Mouse (Mus musculus) G1E (cell line): ENCODE data around the gene Psd4. TPM values are rescaled to one million over a fixed set of nuclear protein-coding genes. Genes with fewer than 3 reads are reported as not detected.

Experiments used
- ATAC-seq: 2 replicates; pipeline ENCODE4 v1.8.0; 2016; ENCODE audit warnings: mild to moderate bottlenecking; ENCODE audit not compliant: insufficient number of reproducible peaks, poor library complexity, low FRiP score, severe bottlenecking; ENCODE audit errors: extremely low read depth
- DNase-seq: peaks from one replicate; pipeline ENCODE4 v3.0.0; 2012; ENCODE audit warnings: low spot score
- H3K27me3 ChIP-seq: 2 replicates; pipeline ENCODE4 v1.6.1; 2012; ENCODE audit warnings: mild to moderate bottlenecking, low read length, inconsistent platforms; ENCODE audit not compliant: insufficient read depth
- H3K36me3 ChIP-seq: replicated peaks from 2 replicates; pipeline ENCODE3; 2012; ENCODE audit warnings: mild to moderate bottlenecking, inconsistent platforms
- H3K4me1 ChIP-seq: 2 replicates; pipeline ENCODE4 v1.6.1; 2012; ENCODE audit warnings: low read depth, low read length, inconsistent platforms, mixed read lengths; ENCODE audit not compliant: insufficient read depth
- H3K4me3 ChIP-seq: 2 replicates; pipeline ENCODE4 v1.5.1; 2012; ENCODE audit warnings: low read depth, mild to moderate bottlenecking, inconsistent platforms, low read length, moderate library complexity, mixed read lengths
- H3K9me3 ChIP-seq: replicated peaks from 2 replicates; pipeline ENCODE4 v1.6.1; 2012; ENCODE audit warnings: inconsistent platforms
- CTCF ChIP-seq: IDR thresholded peaks from 2 replicates; pipeline ENCODE4 v1.5.1; 2012; ENCODE audit warnings: low read depth, low read length, inconsistent platforms, mixed read lengths
- GATA1 ChIP-seq: IDR thresholded peaks from 2 replicates; pipeline ENCODE4 v1.6.1; 2012; ENCODE audit warnings: borderline replicate concordance, low read length, inconsistent platforms, mixed read lengths
- GATA2 ChIP-seq: IDR thresholded peaks from 2 replicates; pipeline ENCODE4 v1.6.1; 2012; ENCODE audit warnings: low read depth, low read length, inconsistent platforms, borderline replicate concordance
- POLR2AphosphoS5 ChIP-seq: IDR thresholded peaks from 2 replicates; pipeline ENCODE4 v1.6.1; 2012; ENCODE audit warnings: low read depth, low read length, inconsistent platforms; ENCODE audit not compliant: insufficient replicate concordance
- TAL1 ChIP-seq: conservative IDR thresholded peaks from 2 replicates; pipeline ENCODE4 v1.6.1; 2012; ENCODE audit warnings: low read depth, low read length, inconsistent platforms, mixed read lengths
- polyA plus RNA-seq: library from polyadenylated mRNA; stranded (reverse); fragments of >175 nt; gene quantifications from 2 replicates; pipeline ENCODE4 v1.2.3, GENCODE M21; 2012
- total RNA-seq, 2 experiments: library from RNA; stranded (forward) in 1 of 2; stranded (reverse) in 1 of 2; fragments of 200-1000 nt in 1 of 2; fragments of >200 nt in 1 of 2; fragmentation: Nextera tagmentation in 1 of 2; gene quantifications; 2 replicates each; pipeline ENCODE4 v1.2.3; 2014 to 2017

Psd4 gene
- total and polyA plus RNA-seq, 3 experiments, result 0.11 to 0.38 (median 0.11) TPM

DNA sequence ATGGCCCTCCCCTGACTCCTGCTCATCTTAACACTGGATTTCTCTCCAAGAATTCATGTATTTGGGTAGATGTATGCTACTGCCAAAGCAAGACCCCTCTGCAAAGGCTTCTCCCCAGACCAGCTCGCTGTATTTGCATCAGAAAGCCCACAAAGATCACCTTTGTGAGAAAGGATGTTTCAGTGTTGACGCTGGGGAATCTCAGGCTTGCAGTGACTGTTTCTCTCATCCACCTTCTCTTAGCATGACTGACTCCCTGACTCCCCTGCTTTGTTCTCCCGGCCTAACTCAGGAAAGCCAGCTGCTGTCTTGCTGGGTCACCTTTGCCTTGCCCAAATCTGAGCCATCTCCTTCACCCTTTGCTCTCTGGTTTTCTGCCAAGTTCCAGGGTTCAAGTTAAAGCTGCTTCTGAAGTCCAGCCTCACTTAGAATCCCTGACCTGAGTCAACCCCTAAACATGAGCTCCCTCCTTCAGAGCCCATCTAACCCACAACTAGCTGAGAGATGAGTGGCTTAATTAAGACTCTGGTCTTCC is 75.9 kb downstream of the Psd4 start:
- TF ChIP-seq CTCF (no peak), GATA2 (no peak), POLR2AphosphoS5 (no peak), TAL1 (no peak), GATA1 (no peak)
- ATAC-seq (no peak), DNase-seq (no peak)
- H3K9me3 ChIP-seq, result no peaks in the 10 kb centered on the region
- no peaks in the 10 kb centered on the region for H3K4me1 ChIP-seq
- H3K4me3 ChIP-seq, result no peak overlapping the region
- no peaks in the 10 kb centered on the region for H3K36me3 ChIP-seq
- peaks cover 11% of the 10 kb centered on the region for H3K27me3 ChIP-seq

DNA sequence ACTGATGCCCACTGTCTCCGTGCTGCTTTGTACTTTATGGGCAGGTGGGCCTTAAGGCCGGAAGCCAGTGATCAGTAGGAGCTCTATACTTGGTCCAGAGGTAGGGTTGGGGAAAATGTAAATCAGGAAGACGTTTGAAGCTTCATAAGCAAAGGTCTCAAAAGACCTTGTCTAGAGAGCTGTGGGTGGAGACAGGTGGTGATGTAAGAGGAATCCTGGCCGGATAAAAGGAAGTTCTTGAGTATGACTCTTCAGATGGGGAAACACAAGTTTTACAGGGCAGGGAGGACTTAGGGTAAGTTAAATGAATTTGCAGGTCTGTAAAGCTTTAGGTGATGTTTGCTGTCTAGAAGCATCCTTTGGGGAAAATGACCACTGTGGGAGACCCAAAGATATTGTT is 81.7 kb downstream of the Psd4 start:
- no peaks in the 10 kb centered on the region for H3K36me3 ChIP-seq
- H3K4me3 ChIP-seq, result no peak overlapping the region
- peaks cover 6% of the 10 kb centered on the region; the same call in 1 of the 2 replicates for H3K27me3 ChIP-seq
- TF ChIP-seq GATA2 (no peak), TAL1 (no peak), CTCF (no peak), GATA1 (no peak), POLR2AphosphoS5 (no peak)
- ATAC-seq, result no peak
- no peaks in the 10 kb centered on the region for H3K9me3 ChIP-seq
- H3K4me1 ChIP-seq, result no peaks in the 10 kb centered on the region
- DNase-seq, result no peak

DNA sequence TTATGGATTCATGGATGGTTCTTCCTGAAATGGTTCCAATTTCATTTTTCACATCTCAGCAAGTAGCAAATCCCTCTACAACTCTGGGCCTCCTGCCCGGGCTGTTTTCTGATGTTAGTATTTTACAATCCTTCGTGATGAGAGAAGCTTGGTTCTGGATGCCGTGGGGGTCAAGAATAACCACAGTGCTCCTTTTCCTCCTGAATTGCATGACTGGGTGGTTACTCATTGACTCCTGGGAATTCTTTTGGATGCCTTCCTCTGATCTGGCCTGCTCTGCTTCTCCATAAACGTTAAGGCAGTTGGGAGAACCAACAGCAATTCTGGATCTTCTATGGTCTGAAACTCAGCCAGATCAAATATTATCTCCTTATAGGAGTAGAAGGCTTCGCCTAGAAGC is 85.8 kb downstream of the Psd4 start:
- H3K4me1 ChIP-seq, result no peaks in the 10 kb centered on the region
- no peak overlapping the region for H3K4me3 ChIP-seq
- DNase-seq, result no peak
- H3K9me3 ChIP-seq, result no peaks in the 10 kb centered on the region
- no peak for TF ChIP-seq CTCF
- no peak for ATAC-seq
- H3K36me3 ChIP-seq, result no peaks in the 10 kb centered on the region
- peaks cover 2% of the 10 kb centered on the region; the same call in 1 of the 2 replicates for H3K27me3 ChIP-seq

DNA sequence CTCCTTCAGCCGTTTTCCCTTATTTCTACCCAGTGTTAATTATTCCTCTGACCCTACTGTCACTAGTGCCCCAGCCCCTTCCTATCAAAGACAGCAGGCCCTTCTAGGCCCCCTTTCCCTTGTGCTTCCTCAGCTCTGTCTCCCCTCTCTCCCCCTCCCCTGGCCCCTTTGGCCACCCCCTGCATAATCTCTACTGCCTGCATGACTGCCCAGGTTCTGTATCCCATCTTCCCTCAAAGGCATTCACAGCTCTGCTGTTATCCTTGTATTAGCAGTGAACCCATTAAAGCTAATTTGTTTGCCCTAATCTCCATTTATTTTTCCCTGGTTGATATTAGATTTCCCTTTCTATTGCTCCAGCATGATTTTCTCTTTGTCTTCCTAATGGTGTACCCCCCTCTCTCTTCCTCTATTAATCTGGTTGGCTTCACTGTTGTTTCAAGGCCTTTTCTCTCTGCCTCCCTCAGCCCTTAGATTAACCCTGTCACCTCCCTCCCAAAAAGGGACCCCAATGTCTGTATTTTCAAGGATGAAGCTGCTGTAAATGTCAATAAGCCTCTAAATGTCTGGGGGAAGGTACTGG is 87.1 kb downstream of the Psd4 start:
- Histone ChIP-seq H3K4me1 (no peaks in the 10 kb centered on the region), H3K9me3 (no peaks in the 10 kb centered on the region), H3K36me3 (no peaks in the 10 kb centered on the region), H3K27me3 (peaks cover 2% of the 10 kb centered on the region; the same call in 1 of the 2 replicates), H3K4me3 (no peak overlapping the region)
- TF ChIP-seq GATA2, result no peak
- TF ChIP-seq POLR2AphosphoS5, result no peak
- TF ChIP-seq CTCF, result no peak
- TF ChIP-seq TAL1, result no peak
- TF ChIP-seq GATA1, result no peak
- ATAC-seq (no peak), DNase-seq (no peak)

DNA sequence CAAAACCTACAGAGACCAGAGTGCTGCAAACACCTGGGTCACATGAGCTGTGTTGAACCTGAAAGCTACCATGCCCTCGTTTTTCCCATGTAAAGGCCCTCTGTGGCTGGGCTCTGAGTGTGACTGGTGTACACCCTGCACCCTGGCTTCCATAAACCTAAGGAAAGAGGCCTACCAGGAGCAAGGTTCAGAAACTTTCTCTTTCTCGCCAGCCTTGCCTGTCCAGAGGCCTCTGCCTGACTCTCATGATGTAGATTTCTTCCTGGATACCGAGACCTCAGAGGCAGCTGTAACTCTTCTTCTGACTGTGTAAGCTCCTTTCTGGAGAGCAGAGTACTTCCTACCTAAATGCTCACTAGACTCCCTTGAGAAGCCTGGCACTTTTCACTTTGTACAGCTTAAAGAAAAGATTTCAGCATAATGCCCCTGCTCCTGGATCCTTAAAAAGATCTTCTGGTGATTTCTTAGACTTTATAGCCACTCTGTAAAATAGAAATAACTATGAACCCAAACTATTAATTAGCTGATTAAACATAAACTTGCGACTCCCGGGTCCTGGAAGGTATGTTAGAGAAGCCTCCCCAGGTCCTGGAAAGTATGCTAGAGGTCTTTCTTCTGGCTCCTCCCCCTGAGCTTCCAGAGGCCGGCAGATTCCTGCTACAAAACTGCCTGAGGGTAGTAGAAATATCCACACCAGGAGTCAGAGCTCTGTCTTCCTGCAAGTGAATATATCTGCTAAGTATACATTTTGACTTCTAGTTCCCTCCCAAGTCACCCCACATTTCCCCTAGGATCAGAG is 87.9 kb downstream of the Psd4 start:
- DNase-seq, result no peak
- TF ChIP-seq POLR2AphosphoS5 (no peak), CTCF (no peak), GATA2 (no peak), GATA1 (no peak), TAL1 (no peak)
- ATAC-seq, result no peak

DNA sequence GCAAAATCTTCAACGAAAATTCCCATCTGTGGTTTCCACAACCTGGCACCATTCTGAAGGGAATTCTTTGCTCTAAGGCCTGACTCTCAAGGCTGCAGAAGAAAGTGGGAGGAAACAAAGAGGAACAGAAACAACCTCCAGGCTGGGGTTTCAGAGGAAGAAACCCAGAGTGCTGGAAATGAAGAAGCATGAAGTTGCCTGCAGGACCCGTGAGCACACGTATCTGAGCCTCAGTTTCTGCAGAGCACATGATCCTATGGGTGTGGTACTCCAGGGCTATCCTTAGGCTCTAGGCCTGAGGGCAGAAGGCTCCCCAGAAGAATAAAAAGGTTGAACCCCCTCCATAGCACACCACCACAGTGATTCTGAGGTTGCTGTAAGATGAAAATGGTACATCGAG is 89.5 kb downstream of the Psd4 start:
- DNase-seq (no peak), ATAC-seq (no peak)
- H3K4me3 ChIP-seq, result no peak overlapping the region
- H3K9me3 ChIP-seq, result no peaks in the 10 kb centered on the region
- TF ChIP-seq CTCF, result no peak
- TF ChIP-seq GATA2, result no peak
- TF ChIP-seq POLR2AphosphoS5, result no peak
- TF ChIP-seq TAL1, result no peak
- no peak for TF ChIP-seq GATA1
- no peaks in the 10 kb centered on the region for H3K4me1 ChIP-seq
- H3K36me3 ChIP-seq, result no peaks in the 10 kb centered on the region
- no peaks in the 10 kb centered on the region for H3K27me3 ChIP-seq

More for the DNA sequence above, 87.9 kb downstream of the Psd4 start:
- Histone ChIP-seq H3K4me1 (no peaks in the 10 kb centered on the region), H3K27me3 (no peaks in the 10 kb centered on the region), H3K9me3 (no peaks in the 10 kb centered on the region), H3K4me3 (no peak overlapping the region), H3K36me3 (no peaks in the 10 kb centered on the region)
